Mouse (Mus musculus): Measurements from ENCODE around the gene Nmt1.

Nmt1 gene

DNA sequence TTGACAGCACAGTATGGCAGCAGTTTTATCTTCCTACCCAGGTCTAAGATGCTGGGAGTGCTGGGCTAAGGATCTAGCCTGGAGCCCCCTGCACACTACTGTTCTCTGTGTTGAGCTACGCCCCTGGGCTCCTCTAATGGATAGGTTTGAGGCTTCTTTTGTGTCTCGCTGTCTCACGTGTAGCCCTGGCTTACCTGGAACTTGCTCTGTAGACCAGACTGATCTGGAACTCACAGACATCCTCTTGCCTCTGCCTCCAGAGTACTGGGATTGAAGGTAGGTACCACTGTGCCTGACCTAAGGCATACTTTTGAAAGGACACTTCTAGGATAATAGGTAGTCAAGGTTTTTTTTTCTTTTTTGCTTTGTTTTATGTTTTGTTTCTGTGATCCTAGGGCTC, 16.0 kb downstream of the Nmt1 start:
- DNase-seq (ENCODE audit: low read depth, low spot score): no peak

- no peak for DNase-seq (ENCODE audit: low read depth, low spot score)
Measured at GRCm38 (mm10) chr11:103046286-103046685, 18.3 kb downstream of the Nmt1 start.

- no peak for DNase-seq (ENCODE audit: low read depth, low spot score)
Measured at GRCm38 (mm10) chr11:103049611-103050010, 21.6 kb downstream of the Nmt1 start.

- no peak for DNase-seq (ENCODE audit: low read depth, low spot score)
Measured at GRCm38 (mm10) chr11:103050153-103050552, 22.2 kb downstream of the Nmt1 start.

GRCm38 (mm10) chr11:103051249-103051691, 23.3 kb downstream of the Nmt1 start:
- peak; percentile 60 for DNase-seq (ENCODE audit: low read depth, low spot score)

DNA sequence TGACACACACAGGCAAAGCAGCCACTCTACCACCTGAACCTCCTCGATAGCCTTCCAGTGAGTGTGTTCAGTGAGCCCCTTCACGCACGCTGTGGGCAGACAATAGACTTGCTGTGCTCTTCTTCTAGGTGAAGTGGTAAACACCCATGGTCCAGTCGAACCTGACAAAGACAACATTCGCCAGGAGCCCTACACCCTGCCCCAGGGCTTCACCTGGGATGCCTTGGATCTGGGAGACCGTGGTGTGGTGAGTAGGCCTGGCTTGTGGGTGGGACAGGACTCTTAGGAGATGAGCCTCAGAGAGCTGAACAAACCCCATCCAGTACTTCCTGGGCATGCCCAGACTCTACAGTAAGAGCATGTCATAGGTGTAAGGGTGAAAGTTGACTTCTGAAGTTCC, 24.1 kb downstream of the Nmt1 start:
- no peak for DNase-seq (ENCODE audit: low read depth, low spot score)

DNA sequence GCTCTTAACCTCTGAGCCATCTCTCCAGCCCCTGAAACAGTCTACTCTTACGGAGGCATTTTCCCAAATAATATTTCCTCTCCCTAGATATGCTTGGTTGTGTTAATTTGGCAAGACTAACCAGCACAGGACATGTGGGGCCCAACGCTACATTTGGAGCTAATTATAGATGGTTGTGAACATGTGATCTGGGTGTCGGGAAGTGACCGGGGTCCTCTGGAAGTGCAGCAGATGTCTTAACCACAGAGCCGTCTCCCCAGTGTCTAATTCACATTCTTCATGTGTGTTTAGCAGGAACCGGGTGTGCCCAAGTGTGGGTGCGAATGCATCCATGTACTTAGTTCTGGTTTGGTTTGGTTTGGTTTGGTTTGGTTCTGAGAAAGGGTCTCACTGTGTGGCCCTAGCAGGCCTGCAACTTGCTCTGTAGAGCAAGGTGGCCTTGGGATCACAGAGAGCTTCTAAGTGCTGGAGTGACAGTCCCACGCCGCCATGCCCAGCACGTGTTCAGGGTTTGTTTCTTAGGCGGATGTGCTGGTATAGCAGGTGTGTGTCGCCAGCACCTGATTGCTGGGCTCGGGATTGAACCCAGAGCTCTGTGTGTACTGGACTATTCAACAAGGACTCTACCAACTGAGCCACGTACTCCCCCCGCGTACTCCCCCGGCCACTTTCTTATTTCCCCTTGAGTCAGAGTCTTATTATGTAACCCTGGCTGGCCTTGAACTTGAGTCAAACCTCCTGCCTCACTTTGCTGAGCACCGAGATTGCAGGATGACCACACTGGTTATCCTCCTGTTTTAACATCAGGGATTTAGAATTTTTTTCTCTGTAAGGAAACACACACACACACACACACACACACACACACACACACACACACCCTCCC, 25.4 kb downstream of the Nmt1 start:
- no peak for DNase-seq (ENCODE audit: low read depth, low spot score)

DNA sequence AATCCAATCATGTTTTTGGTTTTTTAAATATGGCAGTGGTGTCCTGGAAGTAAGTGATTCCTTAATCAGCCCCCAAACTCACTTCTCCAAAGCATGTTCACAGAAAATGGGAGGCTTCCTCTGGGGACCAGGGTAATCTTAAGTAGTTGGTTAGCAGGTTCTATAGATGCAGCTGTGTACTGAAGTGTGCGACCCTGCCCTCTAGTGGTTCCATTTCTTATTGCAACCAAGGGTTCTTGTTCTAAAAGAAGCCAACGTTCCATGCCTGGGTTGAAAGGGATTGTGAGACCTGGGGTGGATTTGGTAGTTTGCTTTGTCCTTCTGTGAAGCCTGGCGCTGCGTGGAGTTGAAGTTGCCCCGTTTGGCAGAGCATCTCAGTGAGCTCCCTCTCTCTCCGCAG, 26.8 kb downstream of the Nmt1 start:
- peak; percentile 69 for DNase-seq (ENCODE audit: low read depth, low spot score)

- DNase-seq (ENCODE audit: low read depth, low spot score): no peak
Measured at GRCm38 (mm10) chr11:103056636-103057035, 28.6 kb downstream of the Nmt1 start.

GRCm38 (mm10) chr11:103058499-103059085, 30.6 kb downstream of the Nmt1 start:
- no peak for DNase-seq (ENCODE audit: low read depth, low spot score)

GRCm38 (mm10) chr11:103066191-103067050, 38.4 kb downstream of the Nmt1 start:
- DNase-seq (ENCODE audit: low read depth, low spot score): no peak

- no peak for DNase-seq (ENCODE audit: low read depth, low spot score)
Measured at GRCm38 (mm10) chr11:103067051-103067361, 39.0 kb downstream of the Nmt1 start.

GRCm38 (mm10) chr11:103067457-103068001, 39.5 kb downstream of the Nmt1 start:
- no peak for DNase-seq (ENCODE audit: low read depth, low spot score)

- DNase-seq (ENCODE audit: low read depth, low spot score): no peak
Measured at GRCm38 (mm10) chr11:103068272-103068671, 40.3 kb downstream of the Nmt1 start.

DNA sequence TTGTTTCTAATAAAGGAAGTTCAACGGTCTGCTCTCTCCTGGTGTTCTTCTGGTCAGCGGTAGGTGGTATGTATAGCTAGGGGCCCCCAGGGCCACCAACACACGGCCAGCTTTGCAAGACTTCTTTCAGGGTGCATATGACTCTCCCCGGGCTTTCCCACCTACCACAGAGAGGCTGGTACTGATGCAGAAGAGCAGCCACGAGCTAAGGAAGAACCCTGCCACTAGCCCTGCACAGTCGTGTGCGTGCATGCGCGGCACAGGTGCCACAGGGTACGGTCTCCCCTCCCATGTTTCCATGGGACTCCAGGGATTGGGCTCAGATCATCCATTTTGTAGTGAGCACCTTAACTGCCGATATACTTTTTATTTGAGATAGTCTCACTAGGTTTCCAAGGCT, 40.9 kb downstream of the Nmt1 start:
- no peak for DNase-seq (ENCODE audit: low read depth, low spot score)

DNA sequence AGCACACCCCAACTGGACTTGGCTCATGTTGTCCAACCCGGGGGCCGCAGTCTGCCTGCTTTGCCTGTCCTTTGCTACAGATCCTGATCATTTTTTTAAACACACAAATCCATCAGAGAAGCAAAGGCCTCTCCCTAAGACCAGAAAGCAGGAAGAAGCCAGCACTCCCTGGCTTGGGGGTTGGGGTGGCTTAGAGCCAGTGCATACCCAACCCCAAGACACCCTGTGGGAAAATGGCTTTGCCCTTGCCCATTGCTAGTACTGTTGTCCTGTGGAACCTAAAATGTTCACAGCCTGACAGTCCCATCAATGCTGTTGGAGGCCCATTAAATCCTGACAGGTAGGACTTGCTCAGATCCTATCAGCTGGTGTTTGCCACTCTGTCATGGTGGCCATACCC, 41.7 kb downstream of the Nmt1 start:
- DNase-seq (ENCODE audit: low read depth, low spot score): no peak

- DNase-seq (ENCODE audit: low read depth, low spot score): no peak
Measured at GRCm38 (mm10) chr11:103070322-103070880, 42.4 kb downstream of the Nmt1 start.

DNA sequence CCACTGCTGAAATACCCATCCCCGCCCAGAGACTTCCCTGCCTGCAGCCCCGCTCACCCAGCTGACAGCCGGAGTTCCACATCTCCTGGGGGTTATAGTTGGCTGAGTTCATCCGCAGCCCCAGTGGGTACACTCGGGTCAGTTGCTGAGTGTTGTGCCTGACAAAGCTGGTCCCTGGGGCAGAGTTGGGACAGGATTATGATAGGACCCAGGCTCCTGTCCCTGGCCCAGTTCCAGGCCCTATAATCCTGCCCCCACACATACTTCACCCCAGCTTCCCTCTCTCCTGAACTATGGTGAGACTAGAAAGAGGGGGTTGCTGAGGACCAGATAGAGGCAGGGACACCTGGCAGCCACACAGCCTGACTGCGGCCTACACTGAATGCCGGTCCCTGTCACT, 45.7 kb downstream of the Nmt1 start:
- DNase-seq (ENCODE audit: low read depth, low spot score): no peak

GRCm38 (mm10) chr11:103074121-103074650, 46.2 kb downstream of the Nmt1 start:
- no peak for DNase-seq (ENCODE audit: low read depth, low spot score)

- no peak for DNase-seq (ENCODE audit: low read depth, low spot score)
Measured at GRCm38 (mm10) chr11:103074796-103075323, 46.9 kb downstream of the Nmt1 start.

DNA sequence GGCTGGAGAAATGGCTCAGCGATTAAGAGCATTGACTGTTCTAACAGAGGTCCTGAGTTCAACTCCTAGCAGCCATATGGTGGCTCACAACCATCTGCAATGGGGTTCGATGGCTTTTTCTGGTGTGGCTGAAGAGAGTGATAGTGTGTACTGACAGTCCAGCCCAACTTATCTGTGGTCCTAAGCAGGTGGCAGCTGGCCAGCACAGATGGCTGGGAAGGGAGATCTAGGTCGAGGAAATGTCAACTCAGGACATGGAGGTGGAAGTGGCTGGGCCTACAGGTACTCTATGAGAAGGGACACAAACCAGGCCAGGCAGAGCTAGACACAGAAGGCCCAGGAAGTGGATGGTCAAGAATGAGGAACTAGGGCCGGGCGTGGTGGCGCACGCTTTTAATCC, 48.0 kb downstream of the Nmt1 start:
- DNase-seq (ENCODE audit: low read depth, low spot score): no peak

Data from A20 (cell line).